Mouse (Mus musculus) lung, embryonic 16.5 days (tissue): ENCODE results near the gene Fgfr2. TPM values are rescaled to one million over a fixed set of nuclear protein-coding genes. Genes with fewer than 3 reads are reported as not detected.
"Not testable (repeated sequence)": the region's sequence is repeated elsewhere in the genome, so short reads cannot be mapped to it uniquely, and the experiment has no call there.

Experiments used
- ATAC-seq: fragments of 200-750 bp; cut with Nextera tagmentation; 2 replicates; pipeline ENCODE4 v1.8.0; 2017; ENCODE audit warnings: low read depth, mild to moderate bottlenecking, moderate library complexity
- H3K27ac ChIP-seq: fragments of 300-500 bp; sonication (generic); 2 replicates; pipeline ENCODE4 v1.5.1; 2014; ENCODE audit warnings: mild to moderate bottlenecking, control low read depth, low read length
- H3K27me3 ChIP-seq: fragments of 300-500 bp; sonication (generic); 2 replicates; pipeline ENCODE4 v1.6.1; 2014; ENCODE audit warnings: low read depth, low read length, mixed read lengths; ENCODE audit not compliant: control insufficient read depth, insufficient read depth
- H3K36me3 ChIP-seq: fragments of 300-500 bp; sonication (generic); 2 replicates; pipeline ENCODE4 v1.6.1; 2014; ENCODE audit warnings: low read length; ENCODE audit not compliant: control insufficient read depth, insufficient read depth
- H3K4me1 ChIP-seq: fragments of 300-500 bp; sonication (generic); replicated peaks from 2 replicates; pipeline ENCODE4 v1.6.1; 2014; ENCODE audit warnings: low read length, mixed read lengths; ENCODE audit not compliant: control insufficient read depth, insufficient read depth
- H3K4me2 ChIP-seq: fragments of 300-500 bp; sonication (generic); 2 replicates; pipeline ENCODE4 v1.6.1; 2014; ENCODE audit warnings: low read depth, low read length, control low read depth
- H3K4me3 ChIP-seq: fragments of 300-500 bp; sonication (generic); 2 replicates; pipeline ENCODE4 v1.5.1; 2014; ENCODE audit warnings: mild to moderate bottlenecking, low read length, control low read depth
- H3K9ac ChIP-seq: fragments of 300-500 bp; sonication (generic); 2 replicates; pipeline ENCODE4 v1.6.1; 2014; ENCODE audit warnings: low read length, control low read depth
- H3K9me3 ChIP-seq: fragments of 300-500 bp; sonication (generic); 2 replicates; pipeline ENCODE4 v1.6.1; 2016; ENCODE audit warnings: low read length; ENCODE audit not compliant: control insufficient read depth
- WGBS: fragments of 180-500 bp; shearing (Covaris S2); extraction: QIAGEN DNeasy Blood & Tissue Kit; methylation state at CpG from one replicate; pipeline ENCODE4 v1.1.7; 2014; 5-methylcytosine and 5-hydroxymethylcytosine counted together
- polyA plus RNA-seq: library from polyadenylated mRNA; unstranded; fragments of >200 nt; fragmentation: Nextera tagmentation; extraction: Ambion mirVana; gene quantifications from 2 replicates; pipeline ENCODE4 v1.2.1, GENCODE M21; 2015

The Fgfr2 gene
- polyA plus RNA-seq, 1 experiment from 2014 or later: 175 TPM

GRCm38 (mm10) chr7:130606958-130607357 lies 2516.2 kb downstream of the Fgfr2 start:
- no peaks in the 10 kb centered on the region for H3K9me3 ChIP-seq
- no peaks in the 10 kb centered on the region for H3K36me3 ChIP-seq
- H3K27ac ChIP-seq: no peak overlapping the region
- H3K9ac ChIP-seq: no peak overlapping the region
- no peak for ATAC-seq
- H3K4me1 ChIP-seq: no peaks in the 10 kb centered on the region
- H3K4me2 ChIP-seq: no peak overlapping the region
- 89% methylated on average over 4 of the region's 4 CpGs for WGBS
- H3K4me3 ChIP-seq: no peak overlapping the region
- H3K27me3 ChIP-seq: no peaks in the 10 kb centered on the region

- Histone ChIP-seq H3K27ac (no peak overlapping the region), H3K9me3 (no peaks in the 10 kb centered on the region), H3K9ac (no peak overlapping the region), H3K4me3 (no peak overlapping the region), H3K4me2 (no peak overlapping the region), H3K36me3 (no peaks in the 10 kb centered on the region), H3K27me3 (no peaks in the 10 kb centered on the region), H3K4me1 (no peaks in the 10 kb centered on the region)
- no peak for ATAC-seq
- 14% methylated on average over 6 of the region's 6 CpGs for WGBS
Observed at GRCm38 (mm10) chr7:130605111-130605510, 2518.0 kb downstream of the Fgfr2 start.

GRCm38 (mm10) chr7:130604390-130604789 lies 2518.8 kb downstream of the Fgfr2 start:
- 70% methylated on average over 2 of the region's 2 CpGs for WGBS
- Histone ChIP-seq H3K9me3 (no peaks in the 10 kb centered on the region), H3K4me2 (no peak overlapping the region), H3K36me3 (no peaks in the 10 kb centered on the region), H3K4me3 (no peak overlapping the region), H3K27ac (no peak overlapping the region), H3K27me3 (no peaks in the 10 kb centered on the region), H3K9ac (no peak overlapping the region), H3K4me1 (no peaks in the 10 kb centered on the region)
- no peak for ATAC-seq

GRCm38 (mm10) chr7:130603556-130603955 lies 2519.6 kb downstream of the Fgfr2 start:
- no peak overlapping the region for H3K4me2 ChIP-seq
- no peak overlapping the region for H3K27ac ChIP-seq
- H3K36me3 ChIP-seq: no peaks in the 10 kb centered on the region
- no peak for ATAC-seq
- H3K27me3 ChIP-seq: no peaks in the 10 kb centered on the region
- H3K4me1 ChIP-seq: no peaks in the 10 kb centered on the region
- H3K9me3 ChIP-seq: no peaks in the 10 kb centered on the region
- H3K4me3 ChIP-seq: no peak overlapping the region
- H3K9ac ChIP-seq: no peak overlapping the region
- WGBS: 82% methylated on average over 5 of the region's 5 CpGs

GRCm38 (mm10) chr7:130602804-130603203 lies 2520.3 kb downstream of the Fgfr2 start:
- Histone ChIP-seq H3K9ac (no peak overlapping the region), H3K4me3 (no peak overlapping the region), H3K27me3 (no peaks in the 10 kb centered on the region), H3K4me1 (no peaks in the 10 kb centered on the region), H3K4me2 (no peak overlapping the region), H3K36me3 (no peaks in the 10 kb centered on the region), H3K27ac (no peak overlapping the region), H3K9me3 (no peaks in the 10 kb centered on the region)
- 72% methylated on average over 1 of the region's 1 CpGs for WGBS
- ATAC-seq: no peak

GRCm38 (mm10) chr7:130600546-130600945 lies 2522.6 kb downstream of the Fgfr2 start:
- no peaks in the 10 kb centered on the region for H3K36me3 ChIP-seq
- ATAC-seq: no peak
- no peak overlapping the region for H3K4me2 ChIP-seq

GRCm38 (mm10) chr7:130600074-130600473 lies 2523.1 kb downstream of the Fgfr2 start:
- H3K4me2 ChIP-seq: no peak overlapping the region

More at GRCm38 (mm10) chr7:130600546-130600945, 2522.6 kb downstream of the Fgfr2 start:
- Histone ChIP-seq H3K4me1 (no peaks in the 10 kb centered on the region), H3K9me3 (no peaks in the 10 kb centered on the region), H3K4me3 (no peak overlapping the region), H3K27me3 (no peaks in the 10 kb centered on the region), H3K27ac (no peak overlapping the region), H3K9ac (no peak overlapping the region)
- WGBS: 62% methylated on average over 2 of the region's 2 CpGs

GRCm38 (mm10) chr7:130597546-130597945 lies 2525.6 kb downstream of the Fgfr2 start:
- no peak overlapping the region for H3K27ac ChIP-seq
- no peaks in the 10 kb centered on the region for H3K9me3 ChIP-seq
- no peak overlapping the region for H3K4me3 ChIP-seq
- H3K36me3 ChIP-seq: no peaks in the 10 kb centered on the region
- H3K9ac ChIP-seq: no peak overlapping the region
- no peak overlapping the region for H3K4me2 ChIP-seq
- H3K27me3 ChIP-seq: no peaks in the 10 kb centered on the region
- 57% methylated on average over 6 of the region's 6 CpGs for WGBS
- H3K4me1 ChIP-seq: no peaks in the 10 kb centered on the region
- ATAC-seq: no peak

More at GRCm38 (mm10) chr7:130600074-130600473, 2523.1 kb downstream of the Fgfr2 start:
- Histone ChIP-seq H3K27ac (no peak overlapping the region), H3K27me3 (no peaks in the 10 kb centered on the region), H3K4me1 (no peaks in the 10 kb centered on the region), H3K36me3 (no peaks in the 10 kb centered on the region), H3K9ac (no peak overlapping the region), H3K4me3 (no peak overlapping the region), H3K9me3 (no peaks in the 10 kb centered on the region)
- 67% methylated on average over 3 of the region's 3 CpGs for WGBS
- no peak for ATAC-seq

- H3K27ac ChIP-seq, H3K9me3 ChIP-seq, H3K9ac ChIP-seq, H3K27me3 ChIP-seq, H3K36me3 ChIP-seq, H3K4me1 ChIP-seq, H3K4me3 ChIP-seq: not testable (repeated sequence)
- 29% methylated on average over 8 of the region's 19 CpGs for WGBS
- peak; percentile 37; the same call in 1 of the 2 replicates for ATAC-seq
- 0 out of 2 replicates have a peak overlapping the region, but pooled peaks have one; percentile 7 for H3K4me2 ChIP-seq
Observed at GRCm38 (mm10) chr7:130596079-130596855, 2526.9 kb downstream of the Fgfr2 start.
